Mouse (Mus musculus) cerebellum, adult 11 months (tissue): ENCODE measurements around the gene Trpc4ap.

Experiments
- DNase-seq: peaks from one replicate; pipeline ENCODE4 v3.0.0; 2022

Trpc4ap gene

GRCm38 (mm10) chr2:155693136-155693535 lies 952 bp upstream of the Trpc4ap start:
- no peak for DNase-seq

GRCm38 (mm10) chr2:155691336-155691722 lies 855 bp downstream of the Trpc4ap start:
- no peak for DNase-seq

GRCm38 (mm10) chr2:155689211-155689610 lies 3.0 kb downstream of the Trpc4ap start:
- no peak for DNase-seq

- DNase-seq: no peak
Measured at GRCm38 (mm10) chr2:155687746-155688145, 4.4 kb downstream of the Trpc4ap start.

- no peak for DNase-seq
Measured at GRCm38 (mm10) chr2:155686572-155686971, 5.6 kb downstream of the Trpc4ap start.

- DNase-seq: no peak
Measured at GRCm38 (mm10) chr2:155683821-155684220, 8.4 kb downstream of the Trpc4ap start.

GRCm38 (mm10) chr2:155683137-155683536 lies 9.0 kb downstream of the Trpc4ap start:
- DNase-seq: no peak

- DNase-seq: no peak
Measured at GRCm38 (mm10) chr2:155681874-155682273, 10.3 kb downstream of the Trpc4ap start.

- DNase-seq: no peak
Measured at GRCm38 (mm10) chr2:155681194-155681593, 11.0 kb downstream of the Trpc4ap start.

GRCm38 (mm10) chr2:155680591-155680990 lies 11.6 kb downstream of the Trpc4ap start:
- DNase-seq: no peak

GRCm38 (mm10) chr2:155679586-155680110 lies 12.5 kb downstream of the Trpc4ap start:
- no peak for DNase-seq

GRCm38 (mm10) chr2:155675118-155675517 lies 17.1 kb downstream of the Trpc4ap start:
- no peak for DNase-seq

GRCm38 (mm10) chr2:155673546-155673945 lies 18.6 kb downstream of the Trpc4ap start:
- peak; percentile 46 for DNase-seq

- DNase-seq: no peak
Measured at GRCm38 (mm10) chr2:155671236-155671635, 20.9 kb downstream of the Trpc4ap start.

- no peak for DNase-seq
Measured at GRCm38 (mm10) chr2:155668461-155668860, 23.7 kb downstream of the Trpc4ap start.

- no peak for DNase-seq
Measured at GRCm38 (mm10) chr2:155667881-155668280, 24.3 kb downstream of the Trpc4ap start.

- no peak for DNase-seq
Measured at GRCm38 (mm10) chr2:155663910-155664460, 28.2 kb downstream of the Trpc4ap start.

- peak; percentile 57 for DNase-seq
Measured at GRCm38 (mm10) chr2:155663097-155663496, 29.1 kb downstream of the Trpc4ap start.

- DNase-seq: no peak
Measured at GRCm38 (mm10) chr2:155662390-155662789, 29.8 kb downstream of the Trpc4ap start.

- DNase-seq: no peak
Measured at GRCm38 (mm10) chr2:155655759-155656372, 36.3 kb downstream of the Trpc4ap start.

- no peak for DNase-seq
Measured at GRCm38 (mm10) chr2:155652618-155653017, 39.6 kb downstream of the Trpc4ap start.

GRCm38 (mm10) chr2:155645746-155646145 lies 46.4 kb downstream of the Trpc4ap start:
- no peak for DNase-seq

GRCm38 (mm10) chr2:155641540-155642472 lies 50.4 kb downstream of the Trpc4ap start:
- DNase-seq: peak; percentile 40

GRCm38 (mm10) chr2:155640656-155641055 lies 51.5 kb downstream of the Trpc4ap start:
- DNase-seq: peak; percentile 76
